Mouse (Mus musculus): ENCODE data around the gene Dnah7a. TPM values are rescaled to one million over a fixed set of nuclear protein-coding genes. Genes with fewer than 3 reads are reported as not detected.
"Not testable (repeated sequence)": the region's sequence is repeated elsewhere in the genome, so short reads cannot be mapped to it uniquely, and the experiment has no call there.

Gene Dnah7a
- polyA plus RNA-seq, 1 experiment, result not detected

GRCm38 (mm10) chr1:53704164-53704563, 2.4 kb downstream of the Dnah7a start:
- TF ChIP-seq FLI1 (IDR thresholded peaks at IDR 0.05; ENCODE audit: low read length) (no peak), GATA1 (IDR thresholded peaks at IDR 0.05; ENCODE audit: borderline replicate concordance, low read length) (no peak)
- Histone ChIP-seq H3K36me3 (replicated peaks; ENCODE audit: low read length) (no peaks in the 10 kb centered on the region), H3K4me3 (replicated peaks) (no peak overlapping the region), H3K27me3 (replicated peaks) (peaks cover 9% of the 10 kb centered on the region), H3K4me1 (peaks cover 10% of the 10 kb centered on the region), H3K9me3 (no peaks in the 10 kb centered on the region)

GRCm38 (mm10) chr1:53664268-53664667, 42.3 kb downstream of the Dnah7a start:
- H3K4me3 ChIP-seq (replicated peaks); H3K4me1 ChIP-seq; H3K36me3 ChIP-seq (replicated peaks; ENCODE audit: low read length); H3K27me3 ChIP-seq (replicated peaks); H3K9me3 ChIP-seq: not testable (repeated sequence)

GRCm38 (mm10) chr1:53639865-53640794, 66.5 kb downstream of the Dnah7a start:
- H3K36me3 ChIP-seq (replicated peaks; ENCODE audit: low read length), result no peaks in the 10 kb centered on the region
- no peaks in the 10 kb centered on the region for H3K4me1 ChIP-seq
- H3K4me3 ChIP-seq (replicated peaks), result no peak overlapping the region
- H3K27me3 ChIP-seq (replicated peaks), result no peaks in the 10 kb centered on the region
- TF ChIP-seq FLI1 (IDR thresholded peaks at IDR 0.05; ENCODE audit: low read length), result no peak
- TF ChIP-seq GATA1 (IDR thresholded peaks at IDR 0.05; ENCODE audit: borderline replicate concordance, low read length), result no peak
- 0 out of 2 replicates have a peak, but pooled peaks cover 8% of the 10 kb centered on the region for H3K9me3 ChIP-seq

GRCm38 (mm10) chr1:53635641-53636040, 70.9 kb downstream of the Dnah7a start:
- not testable (repeated sequence) for H3K4me1 ChIP-seq; H3K9me3 ChIP-seq; H3K27me3 ChIP-seq (replicated peaks); H3K4me3 ChIP-seq (replicated peaks); H3K36me3 ChIP-seq (replicated peaks; ENCODE audit: low read length)

GRCm38 (mm10) chr1:53632040-53632439, 74.5 kb downstream of the Dnah7a start:
- H3K36me3 ChIP-seq (replicated peaks; ENCODE audit: low read length); H3K27me3 ChIP-seq (replicated peaks); H3K4me3 ChIP-seq (replicated peaks); H3K9me3 ChIP-seq; H3K4me1 ChIP-seq: not testable (repeated sequence)

GRCm38 (mm10) chr1:53630011-53630410, 76.6 kb downstream of the Dnah7a start:
- H3K4me3 ChIP-seq (replicated peaks), result no peak overlapping the region
- H3K36me3 ChIP-seq (replicated peaks; ENCODE audit: low read length), result no peaks in the 10 kb centered on the region
- H3K27me3 ChIP-seq (replicated peaks), result no peaks in the 10 kb centered on the region
- no peaks in the 10 kb centered on the region for H3K9me3 ChIP-seq
- TF ChIP-seq GATA1 (IDR thresholded peaks at IDR 0.05; ENCODE audit: borderline replicate concordance, low read length) (no peak), FLI1 (IDR thresholded peaks at IDR 0.05; ENCODE audit: low read length) (no peak)
- H3K4me1 ChIP-seq, result no peaks in the 10 kb centered on the region

GRCm38 (mm10) chr1:53613486-53613885, 93.1 kb downstream of the Dnah7a start:
- H3K36me3 ChIP-seq (replicated peaks; ENCODE audit: low read length), result no peaks in the 10 kb centered on the region
- H3K4me3 ChIP-seq (replicated peaks), result no peak overlapping the region
- no peaks in the 10 kb centered on the region for H3K4me1 ChIP-seq
- TF ChIP-seq FLI1 (IDR thresholded peaks at IDR 0.05; ENCODE audit: low read length) (no peak), GATA1 (IDR thresholded peaks at IDR 0.05; ENCODE audit: borderline replicate concordance, low read length) (no peak)
- no peaks in the 10 kb centered on the region for H3K27me3 ChIP-seq (replicated peaks)
- peaks cover 11% of the 10 kb centered on the region for H3K9me3 ChIP-seq

GRCm38 (mm10) chr1:53581326-53581725, 125.3 kb downstream of the Dnah7a start:
- H3K4me1 ChIP-seq; H3K9me3 ChIP-seq; H3K36me3 ChIP-seq (replicated peaks; ENCODE audit: low read length); H3K27me3 ChIP-seq (replicated peaks); H3K4me3 ChIP-seq (replicated peaks): not testable (repeated sequence)

- H3K4me1 ChIP-seq; H3K27me3 ChIP-seq (replicated peaks); H3K4me3 ChIP-seq (replicated peaks); H3K36me3 ChIP-seq (replicated peaks; ENCODE audit: low read length); H3K9me3 ChIP-seq: not testable (repeated sequence)
Measured at GRCm38 (mm10) chr1:53557918-53558317, 148.7 kb downstream of the Dnah7a start.

GRCm38 (mm10) chr1:53547018-53547417, 159.6 kb downstream of the Dnah7a start:
- H3K27me3 ChIP-seq (replicated peaks); H3K36me3 ChIP-seq (replicated peaks; ENCODE audit: low read length); H3K4me1 ChIP-seq; H3K9me3 ChIP-seq; H3K4me3 ChIP-seq (replicated peaks): not testable (repeated sequence)

- not testable (repeated sequence) for H3K27me3 ChIP-seq (replicated peaks); H3K4me1 ChIP-seq; H3K36me3 ChIP-seq (replicated peaks; ENCODE audit: low read length); H3K4me3 ChIP-seq (replicated peaks); H3K9me3 ChIP-seq
Measured at GRCm38 (mm10) chr1:53538356-53538755, 168.2 kb downstream of the Dnah7a start.

- not testable (repeated sequence) for H3K9me3 ChIP-seq; H3K36me3 ChIP-seq (replicated peaks; ENCODE audit: low read length); H3K27me3 ChIP-seq (replicated peaks); H3K4me1 ChIP-seq; H3K4me3 ChIP-seq (replicated peaks)
Measured at GRCm38 (mm10) chr1:53534826-53535225, 171.8 kb downstream of the Dnah7a start.

GRCm38 (mm10) chr1:53526021-53526420, 180.6 kb downstream of the Dnah7a start:
- H3K4me3 ChIP-seq (replicated peaks); H3K4me1 ChIP-seq; H3K36me3 ChIP-seq (replicated peaks; ENCODE audit: low read length); H3K9me3 ChIP-seq; H3K27me3 ChIP-seq (replicated peaks): not testable (repeated sequence)

Data from megakaryocyte, embryonic 14.5 days (primary cell).